Mouse (Mus musculus) cortical plate, adult 2 months (tissue): ENCODE measurements around the gene Pde4dip.

Source experiments
- CTCF ChIP-seq: fragments of 200-500 bp; IDR thresholded peaks from 2 replicates; pipeline ENCODE4 v1.5.1; 2011; ENCODE audit warnings: mild to moderate bottlenecking, control low read depth, low read length; ENCODE audit not compliant: insufficient read depth; ENCODE audit errors: extremely low read depth
- POLR2A ChIP-seq: fragments of 200-500 bp; IDR thresholded peaks from 2 replicates; pipeline ENCODE4 v1.6.1; 2011; ENCODE audit warnings: mild to moderate bottlenecking, low read length, control low read depth; ENCODE audit not compliant: insufficient read depth; ENCODE audit errors: extremely low read depth

DNA sequence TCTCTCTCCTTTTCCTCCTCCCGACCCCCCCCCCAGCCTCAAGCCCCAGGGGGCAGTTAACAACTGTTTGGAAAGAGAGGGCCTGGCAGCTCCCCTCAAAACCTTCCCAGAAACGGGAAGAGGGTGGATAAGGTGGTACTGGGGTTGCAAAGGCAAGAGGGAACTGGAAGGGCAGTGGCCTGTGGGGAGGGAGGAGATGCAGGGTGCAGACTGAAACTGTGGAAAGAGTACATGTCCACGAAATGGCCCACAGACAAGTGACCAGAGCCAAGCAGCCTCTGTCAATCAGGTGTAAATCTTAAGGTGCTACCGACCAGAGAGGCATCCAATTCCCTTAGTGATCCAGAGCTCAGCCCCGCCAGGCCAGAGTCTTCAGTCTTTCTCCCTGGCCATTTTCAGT is 63.8 kb downstream of the Pde4dip start:
- TF ChIP-seq POLR2A (no peak), CTCF (no peak)
